Mouse (Mus musculus) B cell, adult 2 months (primary cell): ENCODE results near the gene Tmem8.
A peak's percentile ranks its signal among the peaks of the same experiment; 100 is the strongest.

Experiments used
- DNase-seq, 2 experiments: peaks; one replicate each; pipeline ENCODE4 v3.0.0; 2022

The Tmem8 gene

GRCm38 (mm10) chr17:26113181-26113948 lies at the start of gene Tmem8:
Gene Tmem8 (plus strand): TSS chr17:26113299.
- DNase-seq = peak; percentile 87 to 90

- no peak for DNase-seq
These were observed 48.2 kb upstream of the Tmem8 start for GRCm38 (mm10) chr17:26064916-26065315.

DNA sequence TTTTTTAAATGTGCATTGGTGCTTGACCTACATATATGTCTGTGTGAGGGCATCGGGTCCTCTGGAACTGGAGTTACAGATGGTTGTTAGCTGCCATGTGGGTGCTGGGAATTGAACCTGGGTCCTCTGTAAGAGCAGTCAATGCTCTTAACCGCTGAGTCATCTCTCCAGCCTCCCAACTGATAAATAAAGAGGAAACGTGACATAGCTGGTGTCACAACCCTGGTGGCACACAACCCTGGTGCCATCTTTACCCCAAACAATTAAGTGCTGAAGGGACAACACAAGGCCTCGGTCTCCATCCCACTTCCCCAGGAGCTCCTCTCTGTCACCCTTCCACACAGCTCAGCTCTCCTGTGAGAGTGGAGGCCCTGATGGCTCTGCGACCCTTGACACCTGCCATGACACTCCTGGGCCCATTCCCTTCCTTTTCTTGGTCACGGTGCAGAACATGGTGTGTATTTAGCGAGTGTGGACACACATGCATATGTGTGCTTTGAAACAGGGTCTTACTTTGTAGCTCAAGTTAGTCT lies 46.5 kb upstream of the Tmem8 start:
- DNase-seq = no peak

DNA sequence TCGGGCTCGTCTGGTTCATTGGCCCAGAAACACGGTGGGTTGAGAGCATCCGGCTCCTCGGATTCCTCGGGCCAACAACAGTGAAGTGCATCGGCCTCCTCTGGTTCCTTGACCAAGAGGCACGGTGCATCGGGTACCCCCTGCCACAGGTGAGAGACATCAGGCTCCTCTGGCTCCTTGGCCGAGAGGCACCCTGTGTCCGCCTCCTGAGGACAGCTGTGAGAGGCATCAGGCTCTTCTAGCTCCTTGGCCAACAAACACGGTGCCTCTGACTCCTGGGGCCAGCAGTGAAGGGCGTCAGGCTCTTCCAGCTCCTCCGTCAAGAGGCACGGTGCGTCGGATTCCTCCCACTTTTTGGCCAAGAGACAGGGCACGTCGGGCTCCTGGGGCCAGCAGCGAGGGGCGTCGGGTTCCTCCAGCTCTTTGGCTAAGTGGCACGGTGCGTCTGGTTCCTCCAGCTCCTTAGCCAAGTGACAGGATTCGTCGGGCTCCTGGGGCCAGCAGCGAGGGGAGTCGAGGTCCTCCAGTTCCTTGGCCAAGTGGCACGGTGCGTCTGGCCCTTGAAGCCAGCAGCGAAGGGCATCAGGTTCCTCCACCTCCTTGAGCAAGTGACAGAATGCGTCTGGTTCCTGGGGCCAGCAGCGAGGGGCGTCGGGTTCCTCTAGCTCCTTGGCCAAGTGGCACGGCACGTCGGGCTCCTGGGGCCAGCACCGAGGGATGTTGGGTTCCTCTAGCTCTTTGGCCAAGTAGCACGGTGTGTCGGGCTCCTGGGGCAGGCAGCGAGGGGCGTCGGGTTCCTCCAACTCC lies 44.9 kb upstream of the Tmem8 start:
- DNase-seq = peak; percentile 20 to 28

DNA sequence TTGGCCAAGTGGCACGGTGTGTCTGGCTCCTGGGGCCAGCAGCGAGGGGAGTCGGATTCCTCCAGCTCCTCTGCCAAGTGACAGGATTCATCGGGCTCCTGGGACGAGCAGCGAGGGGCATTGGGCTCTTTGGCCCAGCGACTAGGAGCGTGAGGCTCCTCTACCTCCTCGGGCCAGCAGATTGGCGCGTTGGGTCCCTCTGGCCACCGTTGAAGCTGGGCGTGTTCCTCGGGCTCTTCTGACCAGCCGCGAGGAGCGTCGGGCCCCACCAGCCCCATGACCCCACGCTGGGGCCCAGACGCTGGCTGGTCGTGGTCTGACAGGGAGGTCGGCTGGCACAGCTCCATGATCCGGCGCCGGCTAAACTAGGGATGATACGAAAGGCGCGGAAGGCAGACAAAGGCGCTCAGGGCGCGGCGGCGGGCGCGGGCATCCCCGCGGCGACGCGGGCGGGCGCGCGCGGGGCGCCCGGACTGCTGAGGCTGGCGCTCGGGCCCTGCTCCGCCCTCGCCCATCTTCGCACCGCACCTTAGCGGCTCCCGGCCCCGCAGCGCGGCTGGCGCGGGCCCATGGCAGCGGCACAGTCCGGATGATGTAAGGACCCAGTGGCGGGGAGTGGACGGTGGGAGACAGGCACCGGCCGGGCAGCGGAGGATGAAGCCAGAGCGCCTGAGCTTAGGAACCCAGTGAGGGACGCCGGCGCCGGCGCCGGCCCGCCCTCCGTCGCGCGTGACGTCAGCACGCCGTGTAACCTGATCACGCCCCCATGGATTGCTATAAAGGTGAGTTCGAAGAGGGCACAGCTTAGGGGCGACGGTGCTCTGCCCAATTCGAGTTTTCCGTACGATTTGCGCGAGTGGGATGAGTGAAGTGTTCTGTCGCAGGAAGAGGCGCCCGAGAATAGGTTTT lies 44.0 kb upstream of the Tmem8 start, which contains the start of gene Rab11fip3:
Rab11fip3 (minus strand) TSS at position 725 of the 909 bp plus-strand sequence.
- DNase-seq = peak; percentile 81 to 84

- DNase-seq = no peak
These were observed 43.0 kb upstream of the Tmem8 start for GRCm38 (mm10) chr17:26070136-26070535.

DNA sequence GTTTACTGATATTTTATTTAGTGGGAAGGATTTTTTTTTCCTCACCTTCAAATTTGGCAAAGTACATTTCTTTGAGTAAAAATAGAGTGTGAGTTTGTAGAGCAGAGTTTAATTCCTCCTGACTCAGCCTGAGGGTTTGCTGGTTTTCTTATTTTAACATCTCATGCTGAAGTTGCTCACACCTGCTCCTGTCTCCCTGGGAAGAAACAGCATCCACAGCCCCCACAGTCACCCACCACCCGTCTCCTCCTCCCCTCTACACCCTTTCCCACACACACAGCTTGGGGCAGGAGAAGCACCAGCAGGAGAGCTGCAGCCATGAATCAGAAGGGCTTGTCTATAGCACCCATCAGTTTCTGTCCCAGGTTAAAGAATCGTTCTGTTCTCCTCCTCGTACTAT lies 37.9 kb upstream of the Tmem8 start:
- DNase-seq = no peak

DNA sequence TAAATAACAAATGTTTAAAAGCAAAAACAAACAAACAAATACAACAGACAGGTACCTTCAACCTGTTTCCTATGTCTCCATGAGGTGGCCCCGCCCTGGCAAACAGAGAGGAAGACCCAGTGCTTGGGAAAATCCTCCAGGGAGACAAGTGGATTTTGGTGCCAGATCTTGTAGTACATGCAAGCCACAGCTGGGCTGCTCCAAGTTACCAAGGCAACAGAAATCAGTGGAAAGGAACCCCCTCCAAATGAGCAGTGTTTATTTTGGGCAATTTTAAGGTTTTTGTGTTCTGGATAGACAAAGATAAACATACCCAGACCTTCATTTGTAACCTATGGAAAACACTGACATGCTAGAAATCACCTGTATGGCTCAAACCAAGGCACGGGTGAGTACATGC lies 34.2 kb upstream of the Tmem8 start:
- DNase-seq = no peak

GRCm38 (mm10) chr17:26080867-26081266 lies 32.2 kb upstream of the Tmem8 start:
- no peak for DNase-seq

DNA sequence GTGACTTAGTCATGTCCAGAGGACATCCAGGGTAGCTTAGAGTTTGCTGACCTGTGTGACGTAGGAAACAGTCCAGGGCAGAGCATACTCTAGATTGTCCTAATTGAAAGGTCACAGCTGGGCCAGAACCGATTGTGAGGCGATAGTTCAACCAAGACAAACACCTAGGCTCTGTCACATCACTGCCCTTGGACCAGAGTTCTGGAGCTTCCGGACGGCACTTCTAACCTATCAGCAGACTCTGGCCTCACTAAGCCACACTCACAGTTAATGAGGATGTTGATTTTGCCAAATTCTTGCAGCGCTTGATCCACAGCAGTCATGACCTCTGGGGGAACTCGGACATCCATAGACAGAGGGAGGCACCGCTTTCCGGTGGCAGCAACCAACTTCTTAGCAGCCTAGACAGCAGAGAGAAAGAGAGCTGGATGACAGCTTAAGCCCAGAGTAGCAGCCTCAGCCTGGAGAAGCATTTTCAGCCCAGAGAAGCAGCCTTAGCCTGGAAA lies 26.0 kb upstream of the Tmem8 start:
- no peak for DNase-seq

- peak; percentile 85 to 86 for DNase-seq
These were observed 23.0 kb upstream of the Tmem8 start, which contains the start of gene Decr2 for GRCm38 (mm10) chr17:26089905-26090632. Gene Decr2 (minus strand): TSS chr17:26090337.

DNA sequence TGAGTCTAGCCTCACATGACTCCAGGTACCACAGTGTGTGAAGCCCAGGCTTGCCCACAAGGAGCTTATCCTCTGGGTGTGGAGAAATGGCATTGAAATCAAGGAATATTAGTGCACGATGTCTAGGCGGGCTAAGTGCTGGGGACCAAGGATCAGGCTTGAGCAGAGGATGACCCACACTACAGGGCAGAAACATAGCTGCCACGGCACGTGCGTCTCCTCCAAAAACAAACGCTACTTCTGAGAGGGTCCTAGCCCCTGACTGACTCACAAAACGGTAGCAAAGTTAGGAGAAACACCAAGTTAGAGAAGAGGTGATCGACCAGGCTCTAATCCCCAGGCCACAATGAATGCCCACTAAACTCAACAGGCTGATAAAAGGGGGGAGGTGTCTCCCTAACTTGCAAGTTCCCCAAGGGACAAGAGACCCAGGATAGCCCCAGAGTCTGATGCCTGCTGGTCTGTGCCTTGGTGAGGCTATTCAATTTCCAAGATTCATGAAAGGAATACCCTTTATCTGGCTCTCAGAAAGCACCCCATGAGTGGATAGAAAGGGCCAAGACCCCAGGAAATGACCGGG lies 18.5 kb upstream of the Tmem8 start:
- DNase-seq = no peak

DNA sequence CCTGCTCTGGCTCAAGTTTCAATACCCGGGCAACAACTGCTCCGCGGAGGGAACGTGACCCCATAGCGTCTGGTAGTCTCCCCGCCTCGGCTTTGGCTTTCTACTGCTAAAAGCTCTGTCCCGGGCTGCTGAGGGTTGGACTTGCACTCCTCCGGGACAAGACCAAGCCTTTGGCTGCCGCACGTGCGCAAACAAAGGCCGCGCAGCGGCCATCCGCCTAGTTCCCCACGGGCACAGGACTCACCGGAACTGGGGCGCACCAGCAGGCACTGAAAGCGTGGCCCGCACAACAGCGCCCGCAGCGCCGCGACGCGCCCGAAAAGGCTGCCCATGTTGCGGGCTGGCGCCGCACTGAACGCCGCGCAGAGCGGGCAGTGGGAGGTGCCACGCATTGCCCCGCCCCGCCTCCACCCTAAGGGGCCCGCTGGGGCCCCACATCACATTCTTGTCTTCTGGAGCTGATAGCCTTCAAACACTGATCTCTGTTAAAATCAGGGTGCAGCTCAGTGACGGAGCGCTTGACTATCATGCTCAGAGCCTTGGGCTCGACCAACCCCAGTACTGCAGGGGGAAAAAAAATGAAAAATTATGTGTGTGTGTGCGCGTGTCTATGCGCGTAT lies 17.9 kb upstream of the Tmem8 start, which contains the start of gene Nme4:
Nme4 (minus strand) TSS at position 482 of the 620 bp plus-strand sequence.
- DNase-seq = peak; percentile 62 to 64

- no peak for DNase-seq
These were observed 14.6 kb upstream of the Tmem8 start for GRCm38 (mm10) chr17:26098461-26098860.

GRCm38 (mm10) chr17:26099316-26099715 lies 13.8 kb upstream of the Tmem8 start:
- DNase-seq = peak; percentile 48 to 51

DNA sequence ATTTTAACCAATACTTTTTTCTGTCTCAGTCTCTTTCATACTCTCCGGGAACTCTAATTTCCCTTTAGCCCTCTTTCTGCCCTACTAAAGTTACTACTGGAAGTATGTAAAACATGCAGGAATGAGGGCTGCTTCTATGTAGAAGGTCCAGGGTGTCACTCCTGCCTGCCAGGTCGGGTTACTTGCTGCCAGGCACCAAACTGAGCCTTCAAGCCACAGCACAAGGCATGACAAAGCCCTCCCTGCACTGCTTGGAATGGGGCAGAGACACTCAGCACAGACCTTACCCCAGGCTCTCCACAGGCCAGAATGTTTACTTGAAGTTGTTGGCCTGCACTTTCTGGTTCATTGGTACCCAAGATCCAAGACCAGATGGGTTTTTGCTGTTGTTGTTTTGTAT lies 12.9 kb upstream of the Tmem8 start:
- no peak for DNase-seq

- no peak for DNase-seq
These were observed 11.6 kb upstream of the Tmem8 start for GRCm38 (mm10) chr17:26101478-26101877.

DNA sequence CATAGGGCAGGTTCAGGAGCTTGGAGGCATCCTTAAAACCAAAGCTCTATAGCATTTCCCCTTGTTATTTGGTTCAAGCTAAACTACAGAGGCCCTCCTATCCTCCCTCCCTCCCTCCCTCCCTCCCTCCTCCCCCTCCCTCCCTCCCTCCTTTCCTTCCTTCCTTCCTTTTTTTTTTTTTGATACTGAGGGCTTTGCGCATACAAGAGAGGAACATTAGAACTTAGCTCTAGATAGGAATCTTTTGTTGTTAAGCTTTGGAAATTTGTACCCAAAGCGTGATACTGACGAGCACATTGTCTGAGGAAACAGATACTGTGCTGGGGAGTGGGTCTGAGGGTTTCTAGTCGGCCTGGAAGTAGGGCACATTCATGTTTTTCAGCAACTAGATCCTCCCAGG lies 7.5 kb upstream of the Tmem8 start:
- no peak for DNase-seq

- DNase-seq = no peak
These were observed 2.9 kb upstream of the Tmem8 start for GRCm38 (mm10) chr17:26110156-26110555.

GRCm38 (mm10) chr17:26111024-26111423 lies 2.1 kb upstream of the Tmem8 start:
- DNase-seq = no peak

DNA sequence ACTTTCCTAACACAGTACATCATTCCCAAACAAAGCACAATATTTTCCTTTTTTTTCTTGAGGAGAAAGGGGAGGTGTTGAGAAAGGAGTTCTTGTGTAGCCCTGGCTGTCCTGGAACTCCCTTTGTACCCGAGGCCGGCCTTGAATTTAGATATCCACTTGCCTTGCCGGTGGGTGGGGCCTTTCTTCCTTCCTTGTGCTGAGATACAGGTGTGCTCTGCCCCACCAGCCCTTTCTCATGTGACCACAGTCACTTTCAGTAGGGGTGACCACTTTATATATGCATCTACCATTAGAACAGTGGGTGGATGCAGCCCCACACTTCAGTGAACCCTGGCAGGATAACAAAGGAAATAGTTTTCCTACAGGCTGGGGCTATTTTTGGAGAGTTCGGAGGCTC lies 1.4 kb upstream of the Tmem8 start:
- DNase-seq = no peak
